Mouse (Mus musculus): ENCODE measurements at regions not wholly inside any gene's neighbourhood (a gene's known extent, or its start where the extent isn't known, plus 50 kb on each side); places are given as distances from the start of the nearest gene placed in this dataset.

GRCm38 (mm10) chr15:59954345-59954744, 62.1 kb downstream of the 4933412E24Rik start:
- no peaks in the 10 kb centered on the region for H3K4me1 ChIP-seq (replicated peaks)
- no peaks in the 10 kb centered on the region for H3K36me3 ChIP-seq
- no peaks in the 10 kb centered on the region for H3K9me3 ChIP-seq (replicated peaks)
- ATAC-seq (ENCODE audit: low read depth) (no peak), DNase-seq (no peak)
- no peak overlapping the region for H3K4me3 ChIP-seq (replicated peaks)
- H3K9ac ChIP-seq: no peak overlapping the region
- WGBS (ENCODE audit: insufficient replicate concordance): 57% methylated on average over 3 of the region's 3 CpGs
- no peak overlapping the region for H3K4me2 ChIP-seq
- H3K27ac ChIP-seq: no peak overlapping the region
- no peaks in the 10 kb centered on the region for H3K27me3 ChIP-seq

GRCm38 (mm10) chr15:59953857-59954256, 62.6 kb downstream of the 4933412E24Rik start:
- no peaks in the 10 kb centered on the region for H3K36me3 ChIP-seq
- WGBS (ENCODE audit: insufficient replicate concordance): 50% methylated on average over 4 of the region's 4 CpGs
- H3K27me3 ChIP-seq: no peaks in the 10 kb centered on the region
- ATAC-seq (ENCODE audit: low read depth) (no peak), DNase-seq (no peak)
- no peak overlapping the region for H3K4me3 ChIP-seq (replicated peaks)
- no peaks in the 10 kb centered on the region for H3K4me1 ChIP-seq (replicated peaks)
- no peak overlapping the region for H3K27ac ChIP-seq
- no peaks in the 10 kb centered on the region for H3K9me3 ChIP-seq (replicated peaks)
- no peak overlapping the region for H3K9ac ChIP-seq
- H3K4me2 ChIP-seq: no peak overlapping the region

GRCm38 (mm10) chr15:59950617-59951216, 65.7 kb downstream of the 4933412E24Rik start:
- Histone ChIP-seq H3K9me3 (replicated peaks) (no peaks in the 10 kb centered on the region), H3K4me3 (replicated peaks) (no peak overlapping the region), H3K27ac (no peak overlapping the region), H3K4me2 (no peak overlapping the region), H3K36me3 (no peaks in the 10 kb centered on the region), H3K27me3 (no peaks in the 10 kb centered on the region), H3K4me1 (replicated peaks) (no peaks in the 10 kb centered on the region), H3K9ac (no peak overlapping the region)
- DNase-seq (no peak), ATAC-seq (ENCODE audit: low read depth) (no peak)
- WGBS (ENCODE audit: insufficient replicate concordance): 61% methylated on average over 3 of the region's 3 CpGs

GRCm38 (mm10) chr15:59945208-59945607, 71.2 kb downstream of the 4933412E24Rik start:
- Histone ChIP-seq H3K27ac (no peak overlapping the region), H3K4me3 (replicated peaks) (no peak overlapping the region), H3K36me3 (no peaks in the 10 kb centered on the region), H3K9ac (no peak overlapping the region), H3K4me2 (no peak overlapping the region), H3K9me3 (replicated peaks) (no peaks in the 10 kb centered on the region), H3K27me3 (no peaks in the 10 kb centered on the region), H3K4me1 (replicated peaks) (no peaks in the 10 kb centered on the region)
- DNase-seq: no peak
- ATAC-seq (ENCODE audit: low read depth): no peak
- 19% methylated on average over 8 of the region's 8 CpGs for WGBS (ENCODE audit: insufficient replicate concordance)

GRCm38 (mm10) chr15:59936486-59936885, 79.9 kb downstream of the 4933412E24Rik start:
- H3K9ac ChIP-seq: no peak overlapping the region
- H3K4me3 ChIP-seq (replicated peaks): no peak overlapping the region
- H3K4me2 ChIP-seq: no peak overlapping the region
- WGBS (ENCODE audit: insufficient replicate concordance): 41% methylated on average over 5 of the region's 5 CpGs
- DNase-seq: no peak
- no peaks in the 10 kb centered on the region for H3K27me3 ChIP-seq
- ATAC-seq (ENCODE audit: low read depth): no peak
- H3K36me3 ChIP-seq: no peaks in the 10 kb centered on the region
- H3K4me1 ChIP-seq (replicated peaks): no peaks in the 10 kb centered on the region
- H3K27ac ChIP-seq: no peak overlapping the region
- no peaks in the 10 kb centered on the region for H3K9me3 ChIP-seq (replicated peaks)

GRCm38 (mm10) chr15:59913860-59914259, 102.6 kb downstream of the 4933412E24Rik start:
- Histone ChIP-seq H3K4me1 (replicated peaks) (no peaks in the 10 kb centered on the region), H3K9ac (no peak overlapping the region), H3K36me3 (no peaks in the 10 kb centered on the region), H3K27ac (no peak overlapping the region), H3K9me3 (replicated peaks) (no peaks in the 10 kb centered on the region), H3K4me3 (replicated peaks) (no peak overlapping the region), H3K27me3 (no peaks in the 10 kb centered on the region), H3K4me2 (no peak overlapping the region)
- ATAC-seq (ENCODE audit: low read depth): no peak
- no peak for DNase-seq
- 41% methylated on average over 4 of the region's 4 CpGs for WGBS (ENCODE audit: insufficient replicate concordance)

- 54% methylated on average over 2 of the region's 2 CpGs for WGBS (ENCODE audit: insufficient replicate concordance)
- no peaks in the 10 kb centered on the region for H3K4me1 ChIP-seq (replicated peaks)
- no peak for DNase-seq
- H3K9me3 ChIP-seq (replicated peaks): no peaks in the 10 kb centered on the region
- H3K9ac ChIP-seq: no peak overlapping the region
- ATAC-seq (ENCODE audit: low read depth): no peak
- no peak overlapping the region for H3K4me2 ChIP-seq
- no peak overlapping the region for H3K4me3 ChIP-seq (replicated peaks)
- no peaks in the 10 kb centered on the region for H3K36me3 ChIP-seq
- H3K27me3 ChIP-seq: no peaks in the 10 kb centered on the region
- no peak overlapping the region for H3K27ac ChIP-seq
These were observed 108.1 kb downstream of the 4933412E24Rik start for GRCm38 (mm10) chr15:59908300-59908699.

- Histone ChIP-seq H3K9me3 (replicated peaks) (no peaks in the 10 kb centered on the region), H3K4me3 (replicated peaks) (no peak overlapping the region), H3K27me3 (no peaks in the 10 kb centered on the region), H3K4me1 (replicated peaks) (no peaks in the 10 kb centered on the region), H3K4me2 (no peak overlapping the region), H3K27ac (no peak overlapping the region), H3K36me3 (no peaks in the 10 kb centered on the region), H3K9ac (no peak overlapping the region)
- DNase-seq (no peak), ATAC-seq (ENCODE audit: low read depth) (no peak)
- WGBS (ENCODE audit: insufficient replicate concordance): 56% methylated on average over 9 of the region's 9 CpGs
These were observed 110.3 kb downstream of the 4933412E24Rik start for GRCm38 (mm10) chr15:59905832-59906797.

- no peak overlapping the region for H3K4me2 ChIP-seq
- DNase-seq (no peak), ATAC-seq (ENCODE audit: low read depth) (no peak)
- H3K27ac ChIP-seq: no peak overlapping the region
- no peaks in the 10 kb centered on the region for H3K27me3 ChIP-seq
- H3K4me1 ChIP-seq (replicated peaks): no peaks in the 10 kb centered on the region
- no peaks in the 10 kb centered on the region for H3K9me3 ChIP-seq (replicated peaks)
- H3K36me3 ChIP-seq: no peaks in the 10 kb centered on the region
- 53% methylated on average over 5 of the region's 5 CpGs for WGBS (ENCODE audit: insufficient replicate concordance)
- H3K4me3 ChIP-seq (replicated peaks): no peak overlapping the region
- H3K9ac ChIP-seq: no peak overlapping the region
These were observed 111.7 kb downstream of the 4933412E24Rik start for GRCm38 (mm10) chr15:59904741-59905140.

GRCm38 (mm10) chr15:59888996-59889395, 127.4 kb downstream of the 4933412E24Rik start:
- no peak for DNase-seq
- Histone ChIP-seq H3K27me3 (no peaks in the 10 kb centered on the region), H3K4me1 (replicated peaks) (no peaks in the 10 kb centered on the region), H3K9ac (no peak overlapping the region), H3K36me3 (no peaks in the 10 kb centered on the region), H3K9me3 (replicated peaks) (no peaks in the 10 kb centered on the region), H3K4me2 (no peak overlapping the region), H3K27ac (no peak overlapping the region), H3K4me3 (replicated peaks) (no peak overlapping the region)
- WGBS (ENCODE audit: insufficient replicate concordance): 72% methylated on average over 2 of the region's 2 CpGs
- no peak for ATAC-seq (ENCODE audit: low read depth)

- ATAC-seq (ENCODE audit: low read depth): no peak
- no peak overlapping the region for H3K4me2 ChIP-seq
- no peak overlapping the region for H3K27ac ChIP-seq
- H3K4me1 ChIP-seq (replicated peaks): no peaks in the 10 kb centered on the region
- no peak for DNase-seq
- H3K9me3 ChIP-seq (replicated peaks): no peaks in the 10 kb centered on the region
- no peaks in the 10 kb centered on the region for H3K27me3 ChIP-seq
- no peaks in the 10 kb centered on the region for H3K36me3 ChIP-seq
- H3K9ac ChIP-seq: no peak overlapping the region
- H3K4me3 ChIP-seq (replicated peaks): no peak overlapping the region
- 23% methylated on average over 2 of the region's 2 CpGs for WGBS (ENCODE audit: insufficient replicate concordance)
These were observed 128.3 kb downstream of the 4933412E24Rik start for GRCm38 (mm10) chr15:59888131-59888459.

All from liver, embryonic 13.5 days (tissue).